Mouse (Mus musculus) kidney, embryonic 15.5 days (tissue): ENCODE results near the gene Agfg2. TPM values are rescaled to one million over a fixed set of nuclear protein-coding genes. Genes with fewer than 3 reads are reported as not detected.
"Not testable (repeated sequence)": the region's sequence is repeated elsewhere in the genome, so short reads cannot be mapped to it uniquely, and the experiment has no call there.

Source experiments
- ATAC-seq: fragments of 200-750 bp; cut with Nextera tagmentation; replicated peaks from 2 replicates; pipeline ENCODE4 v1.8.0; 2017; ENCODE audit warnings: moderate TSS enrichment; ENCODE audit not compliant: low FRiP score
- H3K27ac ChIP-seq: fragments of 300-500 bp; sonication (generic); 2 replicates; pipeline ENCODE4 v1.5.1; 2015; ENCODE audit warnings: mild to moderate bottlenecking, inconsistent platforms
- H3K27me3 ChIP-seq: fragments of 300-500 bp; sonication (generic); 2 replicates; pipeline ENCODE4 v1.6.1; 2015; ENCODE audit warnings: inconsistent platforms
- H3K36me3 ChIP-seq: fragments of 300-500 bp; sonication (generic); 2 replicates; pipeline ENCODE4 v1.6.1; 2015; ENCODE audit warnings: inconsistent platforms
- H3K4me1 ChIP-seq: fragments of 300-500 bp; sonication (generic); 2 replicates; pipeline ENCODE4 v1.6.1; 2015; ENCODE audit warnings: inconsistent platforms
- H3K4me2 ChIP-seq: fragments of 300-500 bp; sonication (generic); 2 replicates; pipeline ENCODE4 v1.6.1; 2015; ENCODE audit warnings: moderate library complexity, mild to moderate bottlenecking, inconsistent platforms
- H3K4me3 ChIP-seq: fragments of 300-500 bp; sonication (generic); replicated peaks from 2 replicates; pipeline ENCODE4 v1.5.1; 2015; ENCODE audit warnings: mild to moderate bottlenecking, inconsistent platforms
- H3K9ac ChIP-seq: fragments of 300-500 bp; sonication (generic); 2 replicates; pipeline ENCODE4 v1.6.1; 2015; ENCODE audit warnings: mild to moderate bottlenecking, inconsistent platforms
- H3K9me3 ChIP-seq: fragments of 300-500 bp; sonication (generic); replicated peaks from 2 replicates; pipeline ENCODE4 v1.6.1; 2016; ENCODE audit warnings: inconsistent platforms
- WGBS: fragments of 180-500 bp; shearing (Covaris S2); methylation state at CpG from one replicate; pipeline ENCODE4 v1.1.7; 2015; ENCODE audit warnings: mixed read lengths; 5-methylcytosine and 5-hydroxymethylcytosine counted together
- polyA plus RNA-seq: library from polyadenylated mRNA; unstranded; fragments of >200 nt; fragmentation: Nextera tagmentation; extraction: Ambion mirVana; gene quantifications from 2 replicates; pipeline ENCODE4 v1.2.1, GENCODE M21; 2015

Agfg2 gene
- 18.9 and 23.1 TPM in 2 replicates for polyA plus RNA-seq

DNA sequence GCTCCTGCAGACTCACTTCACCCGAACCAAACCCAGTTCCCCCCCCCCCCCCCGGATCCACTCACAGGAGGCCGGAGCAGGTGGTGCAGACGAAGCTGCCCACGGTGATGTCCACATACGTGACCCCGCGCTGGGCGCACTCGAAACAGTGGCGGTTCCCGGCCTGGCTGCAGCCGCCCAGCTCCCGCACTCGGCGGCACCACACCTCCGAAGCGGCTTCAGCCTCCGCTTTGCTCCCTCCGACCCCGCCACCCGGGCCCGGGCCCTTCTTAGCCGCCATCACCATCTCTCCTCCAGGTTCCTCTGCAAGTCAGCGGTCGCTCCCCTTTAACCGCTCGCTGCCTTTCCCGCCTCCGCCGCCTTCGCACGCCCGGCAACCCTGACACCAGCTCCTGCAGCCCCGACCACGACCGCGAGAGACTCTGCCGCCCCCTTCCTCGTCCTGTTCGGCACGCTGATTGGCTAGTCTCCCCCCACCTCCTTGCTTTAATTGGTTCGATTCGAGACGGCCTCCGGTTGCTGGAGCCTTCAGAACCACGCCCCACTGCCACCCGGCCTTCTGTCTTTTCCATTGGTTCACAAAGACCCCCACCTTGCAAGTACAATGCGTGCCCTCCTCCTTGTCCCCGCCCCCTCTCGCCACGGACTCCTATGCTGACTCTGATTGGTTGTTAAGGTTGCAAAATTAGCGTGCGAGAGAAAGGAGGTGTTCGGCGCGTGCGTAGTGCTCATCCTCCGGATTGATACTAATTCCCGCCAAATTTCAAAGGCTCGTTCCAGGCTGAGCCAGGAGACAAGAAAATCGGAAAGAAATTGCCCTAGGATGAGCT is at the start of gene Agfg2:
TSS of gene Agfg2 (minus strand) at position 433 of the 830 bp plus-strand sequence.
- peak; percentile 98 for ATAC-seq
- peaks cover 6% of the 10 kb centered on the region; the same call in 1 of the 2 replicates for H3K36me3 ChIP-seq
- H3K9ac ChIP-seq, result peak within 1 kb of the TSS; percentile 65
- peak within 1 kb of the TSS; percentile 95 for H3K4me2 ChIP-seq
- H3K4me3 ChIP-seq, result peak within 1 kb of the TSS; percentile 80
- H3K27ac ChIP-seq, result peak within 1 kb of the TSS; percentile 85
- under 1% methylated on average over 62 of the region's 62 CpGs for WGBS
- H3K9me3 ChIP-seq, result no peaks in the 10 kb centered on the region
- peaks cover 25% of the 10 kb centered on the region for H3K4me1 ChIP-seq
- peaks cover 3% of the 10 kb centered on the region; the same call in 1 of the 2 replicates for H3K27me3 ChIP-seq

DNA sequence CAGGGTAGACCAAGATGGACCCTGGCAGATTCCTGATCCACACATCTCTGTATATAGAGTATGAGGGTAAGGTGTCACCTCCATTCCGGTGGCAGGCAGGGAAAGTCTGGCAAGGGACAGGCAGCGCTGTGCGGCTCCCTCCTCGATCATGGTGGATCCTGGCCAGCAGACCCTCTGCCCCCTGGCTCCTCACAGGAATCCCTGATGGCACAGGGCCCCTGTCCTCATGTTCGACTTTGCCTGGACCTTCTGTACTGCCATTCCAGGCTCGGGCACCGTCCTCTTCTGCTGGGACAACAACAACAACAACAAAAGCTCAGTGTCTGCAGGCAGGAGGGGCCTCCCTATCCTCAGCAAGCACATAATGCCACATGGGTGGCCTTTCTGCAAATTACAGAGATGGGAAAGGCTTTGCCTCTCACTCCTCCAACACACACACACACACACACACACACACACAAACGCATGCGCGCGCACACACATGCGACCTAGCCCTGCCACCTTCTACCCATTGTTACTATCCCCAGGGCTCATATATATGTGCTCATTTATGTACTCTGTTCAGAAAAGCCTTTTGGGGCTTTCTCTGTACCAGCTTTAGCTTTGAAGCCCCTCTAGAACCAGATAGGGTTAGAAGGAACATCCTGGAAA is 49.2 kb upstream of the Agfg2 start:
- Histone ChIP-seq H3K9ac (no peak overlapping the region), H3K9me3 (no peaks in the 10 kb centered on the region), H3K4me2 (no peak overlapping the region), H3K4me1 (peaks cover 17% of the 10 kb centered on the region; the same call in 1 of the 2 replicates), H3K4me3 (no peak overlapping the region), H3K27me3 (no peaks in the 10 kb centered on the region), H3K36me3 (peaks cover 39% of the 10 kb centered on the region), H3K27ac (no peak overlapping the region)
- 85% methylated on average over 12 of the region's 12 CpGs for WGBS
- no peak for ATAC-seq

DNA sequence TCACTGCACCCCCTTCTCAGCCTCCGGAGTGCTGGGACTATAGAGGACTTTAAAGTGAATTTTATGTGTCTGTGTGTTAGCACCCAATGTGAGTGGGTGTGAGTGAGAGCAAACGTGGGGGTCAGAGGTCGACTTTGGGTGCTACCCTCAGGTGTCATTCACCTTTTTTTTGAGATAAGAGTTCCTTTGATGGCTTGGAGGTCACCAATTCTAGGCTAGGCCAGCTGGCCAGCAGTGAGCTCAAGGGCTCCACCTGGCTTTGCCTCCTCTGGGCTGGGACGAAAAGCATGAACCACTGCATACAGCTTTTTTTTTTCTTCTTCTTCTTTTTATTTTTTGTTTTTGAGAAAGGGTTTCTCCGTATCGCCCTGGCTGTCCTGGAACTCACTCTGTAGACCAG is 42.2 kb upstream of the Agfg2 start:
- Histone ChIP-seq H3K36me3 (0 out of 2 replicates have a peak, but pooled peaks cover under 1% of the 10 kb centered on the region), H3K27ac (no peak overlapping the region), H3K4me3 (no peak overlapping the region), H3K9me3 (no peaks in the 10 kb centered on the region), H3K4me1 (no peaks in the 10 kb centered on the region), H3K9ac (no peak overlapping the region), H3K4me2 (no peak overlapping the region), H3K27me3 (peaks cover 9% of the 10 kb centered on the region; the same call in 1 of the 2 replicates)
- ATAC-seq, result no peak
- WGBS, result 69% methylated on average over 6 of the region's 6 CpGs

DNA sequence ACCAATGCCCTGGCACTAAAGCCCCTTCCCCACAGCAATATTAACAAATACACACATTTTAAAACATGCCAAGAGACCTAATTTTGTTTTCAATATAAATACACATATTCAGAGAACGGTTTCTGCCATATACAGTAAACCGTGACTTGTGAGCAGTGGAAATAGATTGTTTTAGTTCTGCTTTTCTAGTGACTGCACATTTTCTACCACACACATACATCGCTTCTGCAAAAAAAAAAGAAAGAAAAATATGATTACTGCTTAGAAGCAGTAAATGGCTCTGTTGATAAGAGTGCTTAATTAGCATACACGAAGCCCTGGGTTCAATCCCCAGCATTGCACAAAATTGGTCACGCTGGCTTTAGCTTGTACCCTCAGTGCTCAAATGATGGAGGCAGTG is 39.3 kb upstream of the Agfg2 start:
- Histone ChIP-seq H3K9me3 (no peaks in the 10 kb centered on the region), H3K4me1 (peaks cover 9% of the 10 kb centered on the region), H3K36me3 (no peaks in the 10 kb centered on the region), H3K27ac (no peak overlapping the region), H3K27me3 (peaks cover 9% of the 10 kb centered on the region; the same call in 1 of the 2 replicates), H3K4me3 (no peak overlapping the region), H3K9ac (no peak overlapping the region), H3K4me2 (no peak overlapping the region)
- 88% methylated on average over 5 of the region's 5 CpGs for WGBS
- ATAC-seq, result no peak

DNA sequence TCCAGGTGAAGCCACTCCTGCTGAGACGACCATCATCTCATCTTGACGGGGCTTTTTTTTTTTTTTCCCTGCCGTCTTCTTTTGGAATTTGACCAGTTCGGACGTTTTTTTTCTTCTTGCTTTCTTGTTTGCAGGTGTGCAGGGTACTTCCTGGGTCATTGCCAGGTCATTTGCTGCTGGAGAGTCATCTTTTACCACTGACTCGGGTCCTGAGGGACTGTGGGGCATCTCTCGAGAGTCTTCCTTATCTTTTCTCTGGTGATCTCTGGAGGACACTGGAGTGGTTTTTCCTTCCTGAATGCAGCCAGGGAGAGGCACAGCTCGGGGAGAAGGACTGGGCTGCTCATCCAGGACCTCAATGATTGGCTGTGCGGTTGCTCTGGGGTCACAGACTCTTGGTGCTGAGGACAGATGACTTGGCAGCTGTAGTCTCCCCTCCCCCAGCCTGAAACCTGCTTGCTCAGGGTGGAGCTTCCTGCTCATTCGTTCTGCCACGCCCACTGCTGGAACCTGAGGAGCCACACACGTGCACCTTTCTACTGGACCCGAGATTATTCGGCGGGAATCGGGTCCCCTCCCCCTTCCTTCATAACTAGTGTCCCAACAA is 36.1 kb upstream of the Agfg2 start:
- H3K27ac ChIP-seq, H3K9ac ChIP-seq, H3K36me3 ChIP-seq, H3K27me3 ChIP-seq, H3K9me3 ChIP-seq: not testable (repeated sequence)
- 0 out of 2 replicates have a peak, but pooled peaks have one; percentile 25 for ATAC-seq
- WGBS, result 15% methylated on average over 11 of the region's 16 CpGs
- H3K4me3 ChIP-seq, result peak overlapping the region; percentile 18; the same call in 1 of the 2 replicates
- H3K4me2 ChIP-seq, result peak overlapping the region; percentile 53
- peaks cover 11% of the 10 kb centered on the region for H3K4me1 ChIP-seq

DNA sequence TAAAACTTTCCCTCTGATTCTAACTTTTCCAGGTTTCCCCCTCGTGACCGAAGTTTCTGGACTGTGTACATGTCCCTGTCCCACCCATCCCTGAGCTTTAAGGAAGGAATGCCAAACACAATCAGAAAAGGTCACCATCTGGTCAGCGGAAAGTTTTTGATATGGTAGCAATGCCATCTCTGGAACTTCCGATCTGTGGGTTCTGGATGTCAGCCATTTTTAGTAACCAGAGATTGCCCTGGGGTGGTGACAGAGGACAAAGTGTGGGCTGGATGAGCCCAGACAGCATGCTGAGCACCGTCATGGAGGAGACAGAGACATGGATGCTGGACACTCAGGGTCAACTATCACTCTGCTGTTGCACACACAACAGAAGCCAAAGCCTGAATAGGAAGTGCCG is 34.6 kb upstream of the Agfg2 start:
- 71% methylated on average over 6 of the region's 6 CpGs for WGBS
- Histone ChIP-seq H3K27ac (no peak overlapping the region), H3K4me1 (peaks cover 11% of the 10 kb centered on the region), H3K27me3 (peaks cover 9% of the 10 kb centered on the region; the same call in 1 of the 2 replicates), H3K9me3 (no peaks in the 10 kb centered on the region), H3K4me3 (no peak overlapping the region), H3K36me3 (no peaks in the 10 kb centered on the region), H3K4me2 (no peak overlapping the region), H3K9ac (no peak overlapping the region)
- no peak for ATAC-seq

DNA sequence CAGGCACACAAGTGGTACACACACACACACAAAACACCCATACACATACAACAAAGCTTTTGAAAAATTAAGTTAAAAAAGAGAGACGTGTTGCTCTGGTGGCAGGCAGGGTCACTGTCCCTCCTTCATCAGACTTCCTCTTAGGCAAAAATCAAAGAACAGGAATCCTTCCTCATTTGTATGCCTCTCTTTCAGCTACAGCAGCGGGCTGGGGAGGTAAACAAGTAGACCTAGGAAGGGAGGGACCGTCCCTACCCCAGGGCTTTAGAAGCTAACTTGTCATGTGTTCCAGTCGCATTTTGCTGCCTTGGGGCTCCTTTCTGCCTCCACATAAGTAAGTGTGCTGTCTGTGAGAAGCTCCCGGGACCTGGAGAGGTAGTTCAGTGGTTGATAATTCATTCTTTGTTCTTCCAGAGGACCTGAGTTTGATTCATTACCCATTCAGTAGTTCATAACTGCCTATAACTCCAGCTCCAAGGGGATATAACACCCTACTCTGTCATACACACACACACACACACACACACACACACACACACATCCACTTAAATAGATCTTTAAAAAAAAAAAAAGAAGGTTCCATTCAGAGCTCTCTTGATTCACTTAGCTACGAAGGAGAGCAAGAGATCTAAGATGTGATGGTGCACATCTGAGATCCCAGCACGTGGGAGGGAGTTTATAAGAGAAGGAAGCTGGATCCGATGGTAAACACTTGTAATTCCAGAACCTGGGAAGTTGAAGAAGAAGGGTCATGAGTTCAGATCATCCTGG is 33.7 kb upstream of the Agfg2 start:
- Histone ChIP-seq H3K27ac (no peak overlapping the region), H3K4me1 (peaks cover 11% of the 10 kb centered on the region), H3K9ac (no peak overlapping the region), H3K4me2 (no peak overlapping the region), H3K9me3 (no peaks in the 10 kb centered on the region), H3K36me3 (no peaks in the 10 kb centered on the region), H3K27me3 (peaks cover 5% of the 10 kb centered on the region; the same call in 1 of the 2 replicates), H3K4me3 (no peak overlapping the region)
- no peak for ATAC-seq
- WGBS, result 51% methylated on average over 8 of the region's 8 CpGs

DNA sequence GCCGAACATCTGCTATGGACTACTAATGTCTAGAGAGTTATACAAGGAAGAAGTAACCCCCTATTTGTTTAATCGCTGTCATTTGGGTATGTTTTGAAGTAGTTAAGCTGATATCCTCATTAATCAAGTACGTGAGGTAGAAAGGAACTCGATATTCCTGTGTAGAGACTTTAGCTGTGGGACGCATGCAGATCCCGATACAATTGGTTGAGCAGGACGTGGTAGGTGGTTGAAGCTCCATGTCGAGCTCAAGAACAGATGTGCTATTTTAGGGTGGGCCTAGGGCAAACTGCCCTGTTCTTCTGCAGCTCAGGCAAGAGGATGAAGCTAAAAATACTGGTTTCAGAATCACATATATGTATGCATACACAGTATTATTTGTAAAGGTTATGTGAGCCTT is 31.2 kb upstream of the Agfg2 start:
- Histone ChIP-seq H3K9me3 (no peaks in the 10 kb centered on the region), H3K4me2 (no peak overlapping the region)
- WGBS, result 37% methylated on average over 8 of the region's 8 CpGs

DNA sequence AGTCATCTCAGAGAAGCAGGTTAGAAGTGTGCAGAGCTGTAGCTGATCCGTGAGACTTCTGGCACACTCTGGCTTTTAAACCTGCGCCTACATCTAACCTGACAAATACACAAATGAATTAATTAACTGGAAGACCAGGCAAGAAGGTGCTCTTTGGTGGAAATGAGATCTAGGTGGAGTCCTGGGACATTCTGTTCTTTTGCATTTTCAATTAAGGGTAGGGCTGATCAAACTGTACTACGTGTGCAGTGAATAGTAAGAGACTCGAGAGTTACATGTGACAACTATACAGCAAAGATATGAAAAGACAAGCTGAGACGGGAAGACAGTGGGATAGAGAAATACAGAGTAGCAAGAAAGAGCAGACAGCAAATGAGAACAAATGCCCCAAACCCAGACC is 28.9 kb upstream of the Agfg2 start:
- Histone ChIP-seq H3K9ac (no peak overlapping the region), H3K36me3 (no peaks in the 10 kb centered on the region), H3K9me3 (no peaks in the 10 kb centered on the region), H3K4me1 (no peaks in the 10 kb centered on the region), H3K27ac (no peak overlapping the region), H3K27me3 (no peaks in the 10 kb centered on the region), H3K4me2 (no peak overlapping the region), H3K4me3 (no peak overlapping the region)
- no peak for ATAC-seq
- WGBS, result 81% methylated on average over 5 of the region's 5 CpGs

More for the DNA sequence above, 31.2 kb upstream of the Agfg2 start:
- Histone ChIP-seq H3K4me3 (no peak overlapping the region), H3K4me1 (peaks cover 10% of the 10 kb centered on the region), H3K27me3 (no peaks in the 10 kb centered on the region), H3K36me3 (no peaks in the 10 kb centered on the region), H3K27ac (no peak overlapping the region), H3K9ac (no peak overlapping the region)
- 0 out of 2 replicates have a peak, but pooled peaks have one; percentile 52 for ATAC-seq

DNA sequence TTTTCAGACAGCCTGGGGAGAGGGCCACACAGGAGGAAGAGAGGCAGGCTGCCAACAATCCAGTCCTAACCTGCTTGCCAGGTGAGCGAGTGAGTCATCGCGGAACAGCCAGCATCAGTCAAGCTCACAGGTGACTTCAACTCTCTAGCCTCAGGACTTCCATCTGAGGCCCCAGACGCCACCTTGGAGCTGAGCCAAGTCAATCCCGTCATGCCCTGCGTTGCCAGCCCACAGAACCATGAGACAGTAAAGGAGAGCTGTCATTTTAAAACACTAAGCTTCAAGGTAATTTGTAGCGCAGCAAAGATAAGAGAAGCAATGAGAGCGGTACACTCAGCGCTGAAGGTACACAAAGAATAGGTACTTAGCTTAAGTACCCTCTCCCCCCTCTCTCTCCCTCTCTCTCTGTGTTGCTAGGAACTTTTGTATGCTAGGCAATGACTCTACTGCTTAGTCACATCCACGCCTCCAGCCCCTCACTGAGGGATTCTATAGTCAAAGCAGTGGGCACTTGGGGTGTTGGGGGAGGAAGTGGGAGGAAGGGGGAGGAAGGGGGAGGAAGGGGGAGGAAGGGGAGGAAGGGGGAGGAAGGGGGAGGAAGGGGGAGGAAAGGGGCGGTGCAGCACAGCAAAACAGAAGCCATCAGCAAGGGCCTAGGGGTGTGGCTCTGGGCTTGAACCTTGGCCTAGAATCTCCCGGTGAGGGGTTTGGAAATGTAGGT is 22.5 kb upstream of the Agfg2 start:
- H3K4me3 ChIP-seq, result no peak overlapping the region
- H3K36me3 ChIP-seq, result no peaks in the 10 kb centered on the region
- H3K9me3 ChIP-seq, result no peaks in the 10 kb centered on the region
- H3K27ac ChIP-seq, result peak overlapping the region; percentile 71
- no peaks in the 10 kb centered on the region for H3K27me3 ChIP-seq
- 0 out of 2 replicates have a peak, but pooled peaks cover 2% of the 10 kb centered on the region for H3K4me1 ChIP-seq
- 68% methylated on average over 12 of the region's 12 CpGs for WGBS
- peak; percentile 76 for ATAC-seq
- no peak overlapping the region for H3K9ac ChIP-seq
- H3K4me2 ChIP-seq, result no peak overlapping the region

DNA sequence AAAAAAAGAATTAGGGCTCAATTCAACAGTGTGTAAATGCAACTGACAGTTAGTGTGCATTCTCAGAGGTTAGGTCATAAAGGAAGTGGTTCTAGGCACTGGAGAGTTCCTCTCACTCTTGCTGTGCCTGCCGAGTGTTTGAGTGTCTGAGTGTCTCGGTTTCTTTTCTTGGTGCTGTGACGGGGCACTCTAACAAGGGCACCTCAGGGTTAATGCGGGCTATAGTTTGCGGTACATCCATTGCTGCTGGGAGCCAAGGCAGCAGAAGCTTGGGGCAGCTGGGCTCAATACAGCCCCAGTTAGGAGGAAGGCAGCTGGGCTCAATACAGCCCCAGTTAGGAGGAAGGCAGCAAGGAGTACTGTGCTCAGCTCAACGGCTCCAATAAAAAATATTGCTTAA is 20.7 kb upstream of the Agfg2 start:
- H3K9me3 ChIP-seq, result no peaks in the 10 kb centered on the region
- H3K36me3 ChIP-seq, result no peaks in the 10 kb centered on the region
- no peak overlapping the region for H3K4me2 ChIP-seq
- ATAC-seq, result no peak
- 0 out of 2 replicates have a peak, but pooled peaks cover 2% of the 10 kb centered on the region for H3K4me1 ChIP-seq
- no peak overlapping the region for H3K4me3 ChIP-seq
- H3K27ac ChIP-seq, result no peak overlapping the region
- H3K27me3 ChIP-seq, result no peaks in the 10 kb centered on the region
- 33% methylated on average over 6 of the region's 6 CpGs for WGBS
- no peak overlapping the region for H3K9ac ChIP-seq
